Mouse (Mus musculus): ENCODE measurements around the gene Fcer1g. TPM values are rescaled to one million over a fixed set of nuclear protein-coding genes. Genes with fewer than 3 reads are reported as not detected.
"Not testable (repeated sequence)": the region's sequence is repeated elsewhere in the genome, so short reads cannot be mapped to it uniquely, and the experiment has no call there.

The Fcer1g gene
- polyA plus RNA-seq, 1 experiment from 2014 or later, result 83.6 TPM

DNA sequence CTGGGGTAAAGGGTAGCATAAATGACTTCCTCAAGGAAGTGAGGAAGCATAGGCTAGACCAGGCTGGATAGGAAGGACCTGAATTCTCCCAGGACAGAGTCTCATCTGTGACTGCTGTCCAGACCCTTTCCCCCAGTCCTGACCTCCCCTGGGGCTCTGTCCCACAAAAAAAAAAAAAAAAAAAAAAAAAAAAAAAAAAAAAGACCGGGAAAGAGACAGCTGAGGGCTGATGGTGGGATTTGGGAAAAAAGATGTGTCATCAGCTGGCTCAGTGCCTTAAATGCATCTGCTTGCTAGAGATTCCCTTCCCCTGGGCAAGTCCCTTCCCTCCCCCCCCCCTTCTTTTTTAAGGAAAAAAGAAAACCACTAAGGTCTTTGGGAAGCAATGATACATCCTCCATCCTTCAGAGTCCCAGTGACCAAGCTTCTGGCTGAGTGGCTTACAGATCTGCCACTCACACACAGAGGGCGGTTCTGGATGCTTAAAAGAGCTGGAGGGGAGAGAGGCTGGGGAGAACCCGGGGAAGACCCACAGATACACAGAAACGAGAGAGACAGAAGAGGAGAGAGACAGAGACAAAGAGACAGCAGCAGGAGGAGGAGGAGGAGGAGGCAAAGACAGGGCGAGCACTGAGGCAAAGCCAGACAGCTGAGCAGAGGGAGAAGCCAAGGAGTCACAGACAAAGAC is 15.9 kb upstream of the Fcer1g start, which contains the start of gene Adamts4:
Adamts4 (plus strand) TSS at position 509 of the 688 bp plus-strand sequence.
- WGBS, result 35% methylated on average over 5 of the region's 5 CpGs
- ATAC-seq (replicated peaks; ENCODE audit: low FRiP score) (no peak), DNase-seq (ENCODE audit: low spot score) (no peak)
- peak within 1 kb of the TSS; percentile 49 for H3K4me2 ChIP-seq
- H3K36me3 ChIP-seq (ENCODE audit: control insufficient read depth, insufficient read depth, low read length), result 0 out of 2 replicates have a peak, but pooled peaks cover 3% of the 10 kb centered on the region
- peaks cover 12% of the 10 kb centered on the region for H3K27me3 ChIP-seq (replicated peaks; ENCODE audit: control insufficient read depth, insufficient read depth, low read length)
- 0 out of 2 replicates have a peak within 1 kb of the TSS, but pooled peaks have one; percentile 2 for H3K27ac ChIP-seq (ENCODE audit: low read depth, low read length)
- H3K4me3 ChIP-seq (ENCODE audit: low read depth, low read length), result peak within 1 kb of the TSS; percentile 19
- peaks cover 34% of the 10 kb centered on the region for H3K4me1 ChIP-seq (replicated peaks; ENCODE audit: control insufficient read depth, insufficient read depth, low read length)
- no peaks in the 10 kb centered on the region for H3K9me3 ChIP-seq (ENCODE audit: control insufficient read depth, low read length)
- H3K9ac ChIP-seq (ENCODE audit: low read depth, low read length), result 0 out of 2 replicates have a peak within 1 kb of the TSS, but pooled peaks have one; percentile 1

DNA sequence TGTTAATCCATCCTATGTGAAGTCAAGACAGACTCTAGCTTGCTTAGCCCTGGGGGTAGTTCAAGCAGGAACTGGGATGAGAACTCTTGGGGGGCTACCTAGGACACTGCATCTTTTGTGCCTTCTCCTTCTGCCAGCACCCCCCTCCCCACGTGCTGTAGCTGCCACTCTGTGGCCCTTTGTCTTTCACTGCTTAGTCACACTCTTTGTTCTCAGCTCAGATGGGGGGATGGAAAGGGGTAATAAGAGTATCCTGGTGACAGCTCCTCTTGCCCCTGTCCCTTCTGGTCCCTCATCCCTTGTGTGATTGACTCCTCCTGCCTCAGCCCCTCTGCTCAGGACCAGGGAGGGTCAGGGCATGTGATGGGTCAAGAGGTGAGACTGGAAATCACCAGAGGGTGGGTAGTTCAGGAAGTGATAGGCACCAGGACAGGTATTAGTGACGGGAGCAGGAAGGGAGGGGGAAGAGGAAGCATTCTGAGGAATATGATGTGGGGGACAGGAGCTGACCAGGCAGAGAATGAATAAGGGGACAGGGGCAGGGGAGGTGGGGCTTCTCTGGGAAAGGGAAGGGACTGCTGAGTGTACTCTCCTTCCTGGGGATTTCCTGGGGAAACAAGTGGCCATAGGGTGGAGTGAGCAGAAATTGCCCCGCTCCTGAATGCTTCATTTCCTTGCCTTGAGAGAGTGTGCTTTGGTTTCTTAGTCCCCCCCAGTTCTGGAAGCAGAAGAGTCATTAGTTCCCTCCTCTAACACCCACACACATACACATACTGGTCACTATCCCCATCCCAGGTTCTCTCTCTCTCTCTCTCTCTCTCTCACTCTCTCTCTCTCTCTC is 14.4 kb upstream of the Fcer1g start:
- no peak overlapping the region for H3K9ac ChIP-seq (ENCODE audit: low read depth, low read length)
- H3K9me3 ChIP-seq (ENCODE audit: control insufficient read depth, low read length), result no peaks in the 10 kb centered on the region
- H3K36me3 ChIP-seq (ENCODE audit: control insufficient read depth, insufficient read depth, low read length), result peaks cover 4% of the 10 kb centered on the region; the same call in 1 of the 2 replicates
- 33% methylated on average over 3 of the region's 3 CpGs for WGBS
- H3K4me2 ChIP-seq, result peak overlapping the region; percentile 92; the same call in 1 of the 2 replicates
- H3K27me3 ChIP-seq (replicated peaks; ENCODE audit: control insufficient read depth, insufficient read depth, low read length), result peaks cover 12% of the 10 kb centered on the region
- peak overlapping the region; percentile 78 for H3K27ac ChIP-seq (ENCODE audit: low read depth, low read length)
- no peak overlapping the region for H3K4me3 ChIP-seq (ENCODE audit: low read depth, low read length)
- DNase-seq (ENCODE audit: low spot score), result no peak
- H3K4me1 ChIP-seq (replicated peaks; ENCODE audit: control insufficient read depth, insufficient read depth, low read length), result peaks cover 34% of the 10 kb centered on the region
- ATAC-seq (replicated peaks; ENCODE audit: low FRiP score), result no peak

DNA sequence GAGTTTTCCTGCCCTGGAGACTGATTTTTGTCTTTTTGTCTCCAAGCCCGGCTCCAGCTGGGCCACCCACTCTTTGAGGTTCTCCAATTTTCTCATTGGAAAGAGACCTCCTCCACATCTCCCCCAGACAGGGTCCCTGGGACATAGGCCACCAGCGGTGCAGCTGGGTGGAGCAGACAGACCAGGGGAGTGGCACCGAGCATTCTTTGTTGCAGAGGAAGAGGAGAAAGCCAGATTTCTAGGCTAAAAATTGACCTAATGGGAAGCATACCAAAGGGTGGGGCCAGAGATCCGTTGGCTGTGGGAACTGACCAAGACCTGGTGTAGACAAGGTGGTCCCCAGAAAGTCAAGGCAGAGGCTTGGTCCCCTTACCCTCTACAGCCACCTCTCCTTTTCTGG is 13.8 kb upstream of the Fcer1g start:
- 17% methylated on average over 4 of the region's 4 CpGs for WGBS
- Histone ChIP-seq H3K4me1 (replicated peaks; ENCODE audit: control insufficient read depth, insufficient read depth, low read length) (peaks cover 34% of the 10 kb centered on the region), H3K4me3 (ENCODE audit: low read depth, low read length) (peak overlapping the region; percentile 86), H3K27me3 (replicated peaks; ENCODE audit: control insufficient read depth, insufficient read depth, low read length) (peaks cover 12% of the 10 kb centered on the region), H3K4me2 (peak overlapping the region; percentile 92), H3K9ac (ENCODE audit: low read depth, low read length) (peak overlapping the region; percentile 92; the same call in 1 of the 2 replicates), H3K27ac (ENCODE audit: low read depth, low read length) (peak overlapping the region; percentile 78), H3K9me3 (ENCODE audit: control insufficient read depth, low read length) (no peaks in the 10 kb centered on the region), H3K36me3 (ENCODE audit: control insufficient read depth, insufficient read depth, low read length) (peaks cover 8% of the 10 kb centered on the region; the same call in 1 of the 2 replicates)
- ATAC-seq (replicated peaks; ENCODE audit: low FRiP score), result no peak
- no peak for DNase-seq (ENCODE audit: low spot score)

DNA sequence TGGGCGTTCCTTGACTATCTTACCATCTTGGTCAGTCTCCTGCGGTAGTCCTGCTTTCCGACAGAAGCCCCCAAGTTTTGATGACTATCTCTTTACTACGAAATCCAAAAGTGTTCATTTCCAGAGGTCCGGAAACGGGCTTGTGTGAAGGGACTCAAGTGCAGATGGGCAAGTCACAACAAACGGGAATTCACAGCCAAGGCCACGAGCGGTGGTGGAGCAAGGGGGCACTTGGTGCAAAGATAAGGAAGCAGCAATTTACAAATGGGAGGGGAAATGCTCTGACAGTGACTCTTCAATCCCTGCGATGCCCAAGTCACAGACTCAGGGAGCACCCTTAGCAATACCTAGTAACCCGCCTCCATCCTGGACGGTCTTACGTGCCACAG is 13.3 kb upstream of the Fcer1g start:
- peaks cover 13% of the 10 kb centered on the region; the same call in 1 of the 2 replicates for H3K36me3 ChIP-seq (ENCODE audit: control insufficient read depth, insufficient read depth, low read length)
- DNase-seq (ENCODE audit: low spot score) (no peak), ATAC-seq (replicated peaks; ENCODE audit: low FRiP score) (peak; percentile 29)
- WGBS, result 5% methylated on average over 13 of the region's 13 CpGs
- H3K9me3 ChIP-seq (ENCODE audit: control insufficient read depth, low read length), result no peaks in the 10 kb centered on the region
- peak overlapping the region; percentile 92 for H3K4me2 ChIP-seq
- peak overlapping the region; percentile 92 for H3K9ac ChIP-seq (ENCODE audit: low read depth, low read length)
- peaks cover 8% of the 10 kb centered on the region for H3K27me3 ChIP-seq (replicated peaks; ENCODE audit: control insufficient read depth, insufficient read depth, low read length)
- peak overlapping the region; percentile 78 for H3K27ac ChIP-seq (ENCODE audit: low read depth, low read length)
- H3K4me3 ChIP-seq (ENCODE audit: low read depth, low read length), result peak overlapping the region; percentile 86
- H3K4me1 ChIP-seq (replicated peaks; ENCODE audit: control insufficient read depth, insufficient read depth, low read length), result peaks cover 34% of the 10 kb centered on the region

DNA sequence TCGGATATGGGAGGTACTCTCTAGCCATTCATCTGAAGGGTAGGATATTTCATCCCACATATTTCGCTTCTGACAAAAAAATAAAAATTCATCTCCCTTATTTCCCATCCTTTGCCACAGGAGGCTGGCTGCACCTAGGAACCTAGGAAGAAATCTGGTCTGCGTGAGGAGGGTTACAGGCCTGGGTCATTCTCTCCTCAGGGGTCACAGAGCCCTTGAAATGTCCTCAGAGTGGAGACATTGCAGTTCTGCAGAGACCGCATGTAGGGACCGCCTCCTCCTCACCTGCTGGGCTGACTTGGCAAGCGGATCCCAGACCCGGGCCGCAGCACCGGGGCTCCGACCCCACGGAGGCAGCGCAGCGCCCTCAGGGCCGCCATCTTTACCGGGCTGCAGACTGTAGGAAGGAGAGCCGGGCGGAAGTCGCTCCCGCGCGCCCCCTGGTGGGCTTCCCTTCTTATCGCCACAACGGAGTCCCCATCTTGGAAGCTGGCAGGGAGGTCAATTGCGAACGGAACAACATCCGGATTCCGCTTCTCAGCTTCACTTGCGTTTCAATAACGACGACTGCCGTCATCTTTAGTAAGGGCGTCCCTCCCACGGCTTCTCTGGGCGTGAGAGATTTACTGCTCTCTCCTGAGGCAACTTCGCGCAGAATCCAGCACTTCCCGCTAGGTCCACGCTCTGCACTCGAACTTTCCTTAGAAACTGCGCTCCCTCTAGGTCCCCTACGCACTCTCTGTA is 12.7 kb upstream of the Fcer1g start:
- peaks cover 16% of the 10 kb centered on the region; the same call in 1 of the 2 replicates for H3K36me3 ChIP-seq (ENCODE audit: control insufficient read depth, insufficient read depth, low read length)
- peak overlapping the region; percentile 92 for H3K4me2 ChIP-seq
- under 1% methylated on average over 41 of the region's 41 CpGs for WGBS
- peak overlapping the region; percentile 78 for H3K27ac ChIP-seq (ENCODE audit: low read depth, low read length)
- H3K4me3 ChIP-seq (ENCODE audit: low read depth, low read length), result peak overlapping the region; percentile 86
- peak overlapping the region; percentile 92 for H3K9ac ChIP-seq (ENCODE audit: low read depth, low read length)
- DNase-seq (ENCODE audit: low spot score) (peak; percentile 99), ATAC-seq (replicated peaks; ENCODE audit: low FRiP score) (peak; percentile 93)
- peaks cover 8% of the 10 kb centered on the region for H3K27me3 ChIP-seq (replicated peaks; ENCODE audit: control insufficient read depth, insufficient read depth, low read length)
- H3K4me1 ChIP-seq (replicated peaks; ENCODE audit: control insufficient read depth, insufficient read depth, low read length), result peaks cover 34% of the 10 kb centered on the region
- no peaks in the 10 kb centered on the region for H3K9me3 ChIP-seq (ENCODE audit: control insufficient read depth, low read length)

DNA sequence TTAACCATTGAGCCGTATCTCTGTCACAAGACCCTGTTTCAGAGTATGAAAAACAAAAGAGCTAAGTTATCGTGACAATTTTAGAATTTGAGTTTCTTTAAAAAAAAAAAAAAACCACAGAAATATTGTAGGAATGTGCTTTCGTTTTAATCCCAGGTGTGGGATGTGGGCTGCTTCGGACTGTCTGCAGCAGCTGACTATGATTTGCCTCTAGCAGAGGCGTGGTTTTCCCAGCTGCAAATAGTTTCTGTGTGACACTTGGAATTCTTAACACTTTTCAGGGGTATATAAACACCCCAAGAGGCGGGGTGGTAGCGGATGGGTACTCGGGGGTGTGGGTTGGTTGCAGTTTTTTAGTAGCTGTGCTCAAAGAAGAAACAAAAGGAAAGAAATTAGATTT is 11.2 kb upstream of the Fcer1g start:
- Histone ChIP-seq H3K4me1 (replicated peaks; ENCODE audit: control insufficient read depth, insufficient read depth, low read length) (peaks cover 23% of the 10 kb centered on the region), H3K4me2 (peak overlapping the region; percentile 75), H3K4me3 (ENCODE audit: low read depth, low read length) (no peak overlapping the region), H3K27me3 (replicated peaks; ENCODE audit: control insufficient read depth, insufficient read depth, low read length) (no peaks in the 10 kb centered on the region), H3K36me3 (ENCODE audit: control insufficient read depth, insufficient read depth, low read length) (peaks cover 26% of the 10 kb centered on the region), H3K9ac (ENCODE audit: low read depth, low read length) (0 out of 2 replicates have a peak overlapping the region, but pooled peaks have one; percentile 92), H3K9me3 (ENCODE audit: control insufficient read depth, low read length) (no peaks in the 10 kb centered on the region), H3K27ac (ENCODE audit: low read depth, low read length) (no peak overlapping the region)
- ATAC-seq (replicated peaks; ENCODE audit: low FRiP score) (no peak), DNase-seq (ENCODE audit: low spot score) (no peak)
- WGBS, result 90% methylated on average over 8 of the region's 8 CpGs

DNA sequence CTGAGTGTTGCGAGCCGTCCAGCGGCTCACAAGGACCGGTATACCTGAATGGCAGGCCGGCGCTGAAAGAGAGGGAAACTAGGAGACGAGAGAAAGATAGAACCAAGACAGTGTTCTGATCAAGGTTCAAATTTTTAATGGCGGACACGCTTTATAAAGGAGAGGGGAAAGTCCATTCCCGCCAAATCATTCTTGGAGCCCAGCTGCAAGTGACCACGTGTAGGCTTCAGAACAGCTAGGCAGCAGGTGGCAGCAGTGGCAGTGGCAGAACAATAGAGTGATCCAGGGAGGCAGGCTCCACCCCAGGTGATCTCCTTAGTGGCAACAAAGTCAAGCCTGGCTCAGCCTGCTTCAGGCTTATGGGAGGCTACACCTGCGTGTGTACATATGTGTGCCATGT is 7.8 kb upstream of the Fcer1g start:
- not testable (repeated sequence) for H3K4me2 ChIP-seq; H3K27ac ChIP-seq (ENCODE audit: low read depth, low read length); H3K9ac ChIP-seq (ENCODE audit: low read depth, low read length); H3K9me3 ChIP-seq (ENCODE audit: control insufficient read depth, low read length); DNase-seq (ENCODE audit: low spot score); ATAC-seq (replicated peaks; ENCODE audit: low FRiP score); H3K27me3 ChIP-seq (replicated peaks; ENCODE audit: control insufficient read depth, insufficient read depth, low read length); H3K4me3 ChIP-seq (ENCODE audit: low read depth, low read length)
- peaks cover 53% of the 10 kb centered on the region for H3K36me3 ChIP-seq (ENCODE audit: control insufficient read depth, insufficient read depth, low read length)
- WGBS, result 90% methylated on average over 12 of the region's 12 CpGs
- H3K4me1 ChIP-seq (replicated peaks; ENCODE audit: control insufficient read depth, insufficient read depth, low read length), result peaks cover 11% of the 10 kb centered on the region

DNA sequence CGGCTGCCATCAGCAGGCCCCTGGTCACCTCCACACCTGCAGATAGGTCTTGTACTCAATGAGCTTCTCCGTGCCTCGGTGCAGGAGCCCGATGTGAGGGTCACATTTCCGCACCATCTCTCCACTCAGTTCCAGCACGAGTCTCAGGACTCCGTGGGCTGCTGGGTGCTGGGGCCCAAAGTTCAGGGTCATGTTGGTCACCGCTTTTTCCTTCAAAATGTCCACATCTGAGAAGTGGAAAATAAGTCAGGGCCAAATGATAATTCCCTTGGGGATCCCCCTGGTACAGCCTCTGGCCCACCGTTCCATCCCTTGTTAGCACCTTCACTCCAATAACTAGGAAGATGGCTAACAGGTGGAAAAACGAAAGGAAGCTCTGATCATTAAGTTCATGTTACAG is 6.7 kb upstream of the Fcer1g start:
- Histone ChIP-seq H3K4me1 (replicated peaks; ENCODE audit: control insufficient read depth, insufficient read depth, low read length) (peaks cover 7% of the 10 kb centered on the region), H3K9me3 (ENCODE audit: control insufficient read depth, low read length) (no peaks in the 10 kb centered on the region), H3K9ac (ENCODE audit: low read depth, low read length) (no peak overlapping the region), H3K27me3 (replicated peaks; ENCODE audit: control insufficient read depth, insufficient read depth, low read length) (no peaks in the 10 kb centered on the region), H3K27ac (ENCODE audit: low read depth, low read length) (no peak overlapping the region), H3K4me3 (ENCODE audit: low read depth, low read length) (no peak overlapping the region), H3K4me2 (no peak overlapping the region), H3K36me3 (ENCODE audit: control insufficient read depth, insufficient read depth, low read length) (peaks cover 61% of the 10 kb centered on the region)
- WGBS, result 92% methylated on average over 10 of the region's 10 CpGs
- ATAC-seq (replicated peaks; ENCODE audit: low FRiP score) (no peak), DNase-seq (ENCODE audit: low spot score) (no peak)

All from liver, embryonic 11.5 days (tissue).